Mouse (Mus musculus) Patski (cell line): ENCODE measurements around the gene Ank2. TPM values are rescaled to one million over a fixed set of nuclear protein-coding genes. Genes with fewer than 3 reads are reported as not detected.
"Not testable (repeated sequence)": the region's sequence is repeated elsewhere in the genome, so short reads cannot be mapped to it uniquely, and the experiment has no call there.

Experiments
- ATAC-seq: fragments of 100-300 bp; one replicate; pipeline ENCODE4 v1.8.0; 2021
- CTCF ChIA-PET: fragments of 350-600 bp; sonication (Branson Sonifier 250); formaldehyde crosslinking; loops from one replicate; lab custom pipeline; 2022; ENCODE audit warnings: inconsistent platforms; lab: Charles Lee
- POLR2A ChIA-PET: fragments of 350-600 bp; sonication (Branson Sonifier 250); formaldehyde crosslinking; loops from one replicate; lab custom pipeline; 2022; ENCODE audit warnings: antibody characterized with exemption, inconsistent platforms; lab: Charles Lee
- DNase-seq: peaks from one replicate; pipeline ENCODE4 v3.0.0-alpha.2; 2011; ENCODE audit warnings: low read depth, low spot score
- H3K27me3 ChIP-seq: fragments of 371-371 bp; one replicate; pipeline ENCODE4 v1.5.1; 2021
- CTCF ChIP-seq: fragments of 100-300 bp; IDR thresholded peaks from one replicate; pipeline ENCODE4 v1.5.1; 2021
- in situ Hi-C: fragments of 300-500 bp; cut with MboI; formaldehyde crosslinking; loops from 3 replicates; pipeline ENCODE4 v1.11.1; 2018; ENCODE audit warnings: low pct_unique_long_range_greater_than_20kb, mixed read lengths
- polyA plus RNA-seq: library from polyadenylated mRNA; unstranded; gene quantifications from one replicate; pipeline ENCODE4 v1.2.3, GENCODE M21; 2021

Gene Ank2
- polyA plus RNA-seq, 1 experiment from 2014 or later: 47.7 TPM

GRCm38 (mm10) chr3:127433291-127433690 lies 65.9 kb downstream of the Ank2 start:
- ChIA-PET POLR2A (no interaction called here), CTCF (interaction anchor here (0.8 to 4.5 kb wide), 4 partner anchors 11 to 110 kb away, joined by 3 to 20 read pairs (median 4); no protein-coding TSS in a partner anchor)
- TF ChIP-seq CTCF: no peak
- no peaks in the 10 kb centered on the region for H3K27me3 ChIP-seq
- no peak for ATAC-seq
- DNase-seq: no peak
- in situ Hi-C loops: no loop called here

GRCm38 (mm10) chr3:127429866-127430265 lies 69.3 kb downstream of the Ank2 start:
- in situ Hi-C loops: loop anchor here (5.0 kb wide), 1 partner anchor 103 kb away; no protein-coding TSS in a partner anchor
- no peak for ATAC-seq
- no peak for DNase-seq
- ChIA-PET POLR2A (no interaction called here), CTCF (interaction anchor here (1.0 to 3.4 kb wide), 4 partner anchors 9 to 107 kb away, joined by 3 to 33 read pairs (median 7); no protein-coding TSS in a partner anchor)
- TF ChIP-seq CTCF: no peak
- no peaks in the 10 kb centered on the region for H3K27me3 ChIP-seq

DNA sequence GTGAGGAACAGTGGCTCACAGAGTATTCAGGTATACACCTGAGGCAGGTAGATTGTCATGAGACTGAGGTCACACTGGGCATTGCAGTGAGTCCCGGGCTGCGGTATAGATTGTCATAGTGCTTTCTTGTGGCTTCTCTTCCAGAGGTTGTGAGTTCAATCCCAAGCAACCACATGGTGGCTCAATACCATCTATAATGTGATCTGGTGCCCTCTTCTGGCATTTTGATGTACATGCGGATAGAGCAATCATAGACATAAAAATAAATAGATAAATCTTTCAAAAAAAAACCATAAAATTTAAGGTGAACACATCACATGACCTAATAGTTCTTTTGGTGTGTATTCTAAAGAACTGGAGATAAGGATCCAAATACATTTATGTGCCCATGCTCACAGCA lies 70.6 kb downstream of the Ank2 start:
- TF ChIP-seq CTCF: peak; percentile 77
- CTCF ChIA-PET: interaction anchor here (0.7 to 3.4 kb wide), 16 partner anchors 11 to 245 kb away, joined by 3 to 33 read pairs (median 4); no protein-coding TSS in a partner anchor
- in situ Hi-C loops: loop anchor here (5.0 kb wide), 1 partner anchor 101 kb away; no protein-coding TSS in a partner anchor
- DNase-seq: no peak
- POLR2A ChIA-PET: interaction anchor here (1.3 kb wide), 1 partner anchor 110 kb away, joined by 5 read pairs; no protein-coding TSS in a partner anchor
- H3K27me3 ChIP-seq: no peaks in the 10 kb centered on the region
- no peak for ATAC-seq

DNA sequence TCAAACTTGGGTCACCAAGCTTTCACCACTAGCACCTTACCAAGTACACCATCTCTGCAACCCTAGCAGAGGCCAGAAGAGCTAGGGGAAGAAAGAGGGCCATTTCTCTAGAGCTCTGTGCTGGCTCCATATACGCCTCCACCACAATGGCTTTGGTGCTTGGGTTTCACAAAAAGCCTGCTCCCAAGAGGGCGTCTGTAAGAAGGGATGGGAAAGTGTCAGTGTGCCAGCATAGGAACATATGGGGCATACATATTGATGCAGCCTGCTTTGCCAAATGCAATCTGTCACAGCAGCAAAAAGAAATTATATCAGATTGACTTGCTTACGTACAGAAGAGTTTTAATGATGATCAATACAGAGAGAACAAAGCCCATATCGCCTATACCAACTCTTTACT lies 82.2 kb downstream of the Ank2 start:
- in situ Hi-C loops: no loop called here
- CTCF ChIA-PET: interaction anchor here (1.1 to 1.2 kb wide), 3 partner anchors 10 to 42 kb away, joined by 3 read pairs; no protein-coding TSS in a partner anchor
- no peaks in the 10 kb centered on the region for H3K27me3 ChIP-seq
- POLR2A ChIA-PET: no interaction called here
- ATAC-seq (no peak), DNase-seq (no peak)
- no peak for TF ChIP-seq CTCF

DNA sequence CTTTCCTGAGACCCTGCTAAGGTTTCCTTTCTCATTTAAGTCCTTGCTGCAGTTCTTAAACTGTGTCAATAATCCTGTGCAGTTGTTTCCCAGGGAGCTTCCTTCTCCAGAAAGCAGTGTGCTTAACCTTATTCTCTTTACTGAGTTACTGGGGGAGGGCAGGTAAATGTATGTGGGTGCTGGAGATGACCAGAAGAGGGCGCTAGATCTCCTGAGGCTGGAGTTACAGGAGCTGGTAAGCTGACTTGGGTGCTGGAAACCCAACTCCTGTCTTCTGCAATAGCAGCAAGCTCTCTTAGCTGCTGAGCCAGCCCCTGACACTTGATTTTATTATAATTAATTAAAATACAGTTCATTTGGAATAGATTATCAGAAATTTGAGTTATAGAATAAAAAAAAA lies 84.7 kb downstream of the Ank2 start:
- ChIA-PET CTCF (interaction anchor here (0.9 to 2.0 kb wide), 4 partner anchors 10 to 92 kb away, joined by 3 to 11 read pairs (median 4); no protein-coding TSS in a partner anchor), POLR2A (no interaction called here)
- no peaks in the 10 kb centered on the region for H3K27me3 ChIP-seq
- DNase-seq (no peak), ATAC-seq (no peak)
- in situ Hi-C loops: no loop called here
- peak; percentile 55 for TF ChIP-seq CTCF

DNA sequence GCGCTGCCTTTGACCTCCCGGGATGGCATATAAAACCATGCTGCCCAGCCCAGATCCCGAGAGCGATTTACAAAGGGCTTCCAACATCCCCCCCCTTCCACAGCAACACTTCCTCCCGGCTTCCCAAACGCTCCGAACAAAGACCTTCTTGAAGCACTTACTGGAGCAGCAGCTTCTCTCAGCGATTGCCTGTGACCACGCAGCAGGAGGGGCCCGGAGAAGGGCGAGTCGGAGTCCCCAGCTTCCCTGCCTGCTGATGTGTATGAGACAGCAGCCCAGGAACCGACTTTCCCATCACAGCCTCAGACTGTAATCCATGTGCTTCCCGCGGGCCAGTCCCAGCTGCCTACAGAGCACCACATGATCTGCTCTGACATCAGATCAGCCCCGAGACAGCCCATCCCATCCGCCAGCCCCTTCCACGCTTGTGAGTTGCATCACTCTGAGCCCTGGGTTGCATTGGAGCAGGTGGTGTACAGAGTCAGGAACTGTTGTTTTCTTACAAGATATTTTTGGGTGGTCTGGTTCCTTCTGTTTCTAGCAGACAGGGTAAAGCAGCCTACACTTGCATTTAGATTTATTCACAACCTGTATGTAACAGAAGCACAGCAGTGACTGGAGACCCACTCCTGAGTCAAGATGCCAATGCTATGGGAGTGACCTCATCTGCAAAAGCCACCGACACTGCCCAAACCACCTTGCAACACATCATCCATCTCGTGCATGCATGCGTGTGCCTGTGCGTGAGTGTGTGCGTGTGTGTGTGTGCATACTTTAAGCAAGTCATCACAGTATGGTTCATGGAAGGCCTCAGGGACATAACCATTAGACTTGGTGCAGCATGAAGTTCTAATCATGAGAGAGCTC lies 90.2 kb downstream of the Ank2 start:
- TF ChIP-seq CTCF: no peak
- ChIA-PET POLR2A (no interaction called here), CTCF (interaction anchor here (1.2 kb wide), 1 partner anchor 141 kb away, joined by 3 read pairs; no protein-coding TSS in a partner anchor)
- DNase-seq (peak; percentile 41), ATAC-seq (peak; percentile 86)
- in situ Hi-C loops: no loop called here
- H3K27me3 ChIP-seq: no peaks in the 10 kb centered on the region

GRCm38 (mm10) chr3:127407868-127408574 lies 91.1 kb downstream of the Ank2 start:
- POLR2A ChIA-PET: no interaction called here
- DNase-seq: no peak
- no peaks in the 10 kb centered on the region for H3K27me3 ChIP-seq
- in situ Hi-C loops: no loop called here
- TF ChIP-seq CTCF: no peak
- no peak for ATAC-seq
- CTCF ChIA-PET: interaction anchor here (1.2 to 1.9 kb wide), 3 partner anchors 12 to 142 kb away, joined by 3 to 4 read pairs (median 3); no protein-coding TSS in a partner anchor

GRCm38 (mm10) chr3:127406883-127407282 lies 92.3 kb downstream of the Ank2 start:
- TF ChIP-seq CTCF: no peak
- DNase-seq (no peak), ATAC-seq (no peak)
- CTCF ChIA-PET: interaction anchor here (0.7 to 1.9 kb wide), 9 partner anchors 10 to 50 kb away, joined by 3 to 5 read pairs (median 3); no protein-coding TSS in a partner anchor
- no peaks in the 10 kb centered on the region for H3K27me3 ChIP-seq
- in situ Hi-C loops: no loop called here
- POLR2A ChIA-PET: no interaction called here

GRCm38 (mm10) chr3:127404371-127404770 lies 94.8 kb downstream of the Ank2 start:
- H3K27me3 ChIP-seq: no peaks in the 10 kb centered on the region
- POLR2A ChIA-PET: no interaction called here
- CTCF ChIA-PET: interaction anchor here (1.4 kb wide), 1 partner anchor 20 kb away, joined by 3 read pairs; no protein-coding TSS in a partner anchor
- TF ChIP-seq CTCF: no peak
- in situ Hi-C loops: no loop called here
- ATAC-seq (no peak), DNase-seq (no peak)

DNA sequence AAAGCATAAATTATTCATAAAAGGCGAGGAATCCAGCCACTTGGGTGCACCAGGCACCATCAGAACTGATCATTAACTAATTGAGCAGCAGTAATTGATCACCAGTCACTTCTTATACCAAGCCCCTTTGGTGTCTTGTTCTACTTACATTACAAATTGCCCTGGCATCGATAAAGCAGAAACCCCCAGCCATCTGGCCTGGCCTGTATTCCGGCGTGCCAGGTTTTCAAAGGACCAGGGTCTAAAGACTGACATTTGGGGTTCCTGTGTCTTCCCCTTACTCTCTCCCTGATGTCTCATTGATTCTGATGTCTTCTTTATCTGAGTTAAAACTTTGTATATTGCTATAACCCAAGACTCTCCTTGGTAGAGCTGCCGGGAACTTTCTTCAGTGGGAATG lies 98.2 kb downstream of the Ank2 start:
- no peak for DNase-seq
- TF ChIP-seq CTCF: no peak
- in situ Hi-C loops: no loop called here
- ATAC-seq: no peak
- ChIA-PET POLR2A (interaction anchor here (0.6 kb wide), 1 partner anchor 10 kb away, joined by 7 read pairs; no protein-coding TSS in a partner anchor), CTCF (interaction anchor here (1.3 kb wide), 1 partner anchor 14 kb away, joined by 4 read pairs; no protein-coding TSS in a partner anchor)
- H3K27me3 ChIP-seq: no peaks in the 10 kb centered on the region

GRCm38 (mm10) chr3:127400468-127400867 lies 98.7 kb downstream of the Ank2 start:
- CTCF ChIA-PET: interaction anchor here (1.3 kb wide), 1 partner anchor 14 kb away, joined by 4 read pairs; no protein-coding TSS in a partner anchor
- DNase-seq, in situ Hi-C loops, POLR2A ChIA-PET, H3K27me3 ChIP-seq, ATAC-seq: not testable (repeated sequence)
